Mouse (Mus musculus): ENCODE results near the gene Ficd. TPM values are rescaled to one million over a fixed set of nuclear protein-coding genes. Genes with fewer than 3 reads are reported as not detected.

Ficd gene
- polyA plus RNA-seq, 1 experiment from 2014 or later, result 5.0 TPM

DNA sequence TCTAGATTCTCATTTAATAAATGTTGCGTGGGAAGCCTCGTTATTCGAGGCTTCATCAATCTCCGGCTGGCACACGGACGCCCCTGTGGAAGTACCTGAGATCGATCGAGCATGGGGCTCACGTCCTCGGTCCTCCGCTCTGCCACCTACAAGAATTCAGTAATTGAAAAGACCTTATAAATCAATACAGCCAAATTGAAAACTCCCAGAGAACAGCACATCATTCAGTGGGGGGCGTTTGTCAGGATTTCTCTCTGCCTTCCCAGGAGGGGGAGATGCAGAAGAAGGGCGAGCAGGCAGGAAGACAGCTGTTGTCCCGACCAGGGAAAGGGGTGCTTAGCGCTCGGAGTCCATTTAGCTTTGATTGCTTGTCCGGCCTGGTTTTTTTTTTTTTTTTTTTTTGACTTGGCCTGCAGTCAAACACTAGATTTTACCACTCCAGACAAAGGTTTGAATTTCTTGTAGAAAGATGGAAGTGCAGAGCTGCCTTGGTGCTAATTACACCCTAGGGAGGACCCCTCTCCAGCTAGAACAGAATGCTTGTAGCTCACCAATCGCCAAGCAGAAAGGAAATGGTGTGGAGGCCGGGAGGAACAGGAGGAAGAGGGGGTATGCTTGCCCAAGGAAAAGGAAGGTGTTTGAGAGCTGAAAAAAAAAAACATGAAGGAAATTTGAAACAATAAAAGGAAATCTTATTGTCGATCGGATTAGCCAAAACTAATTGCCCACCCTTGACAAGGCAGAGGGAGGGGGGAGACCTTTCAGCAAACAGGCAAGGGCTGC, 31.6 kb upstream of the Ficd start:
- WGBS, result 41% methylated on average over 21 of the region's 21 CpGs
- H3K36me3 ChIP-seq (ENCODE audit: control insufficient read depth, insufficient read depth, low read length), result no peaks in the 10 kb centered on the region
- H3K9ac ChIP-seq (ENCODE audit: low read length), result peak overlapping the region; percentile 29; the same call in 1 of the 2 replicates
- DNase-seq (ENCODE audit: low spot score) (peak; percentile 33), ATAC-seq (no peak)
- H3K4me2 ChIP-seq (ENCODE audit: low read length), result no peak overlapping the region
- H3K9me3 ChIP-seq (replicated peaks; ENCODE audit: control insufficient read depth, low read length), result no peaks in the 10 kb centered on the region
- no peaks in the 10 kb centered on the region for H3K27me3 ChIP-seq (replicated peaks; ENCODE audit: control insufficient read depth, insufficient read depth, low read length)
- peak overlapping the region; percentile 54; the same call in 1 of the 2 replicates for H3K27ac ChIP-seq (ENCODE audit: low read depth, low read length)
- H3K4me1 ChIP-seq (ENCODE audit: control insufficient read depth, insufficient read depth, low read length), result peaks cover 10% of the 10 kb centered on the region
- H3K4me3 ChIP-seq (ENCODE audit: low read depth, low read length), result no peak overlapping the region

DNA sequence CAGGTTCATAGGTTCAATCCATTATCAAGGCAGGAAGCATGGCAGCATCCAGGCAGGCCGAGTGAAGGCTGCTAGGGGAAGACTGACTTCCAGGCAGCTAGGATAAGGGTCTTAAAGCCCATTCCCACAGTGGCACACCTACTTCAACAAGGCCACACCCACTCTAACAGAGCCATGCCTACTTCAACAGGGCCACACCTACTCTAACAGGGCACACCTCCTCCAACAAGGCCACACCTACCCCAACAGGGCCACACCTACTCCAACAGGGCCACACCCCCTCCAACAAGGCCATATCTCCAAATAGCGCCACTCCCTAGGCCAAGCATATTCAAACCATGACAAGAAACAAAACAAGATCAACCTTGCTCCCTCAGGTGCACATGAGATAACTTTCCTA, 22.7 kb upstream of the Ficd start:
- WGBS, result 71% methylated on average over 2 of the region's 2 CpGs
- Histone ChIP-seq H3K4me1 (ENCODE audit: control insufficient read depth, insufficient read depth, low read length) (peaks cover 8% of the 10 kb centered on the region), H3K4me3 (ENCODE audit: low read depth, low read length) (no peak overlapping the region), H3K27me3 (replicated peaks; ENCODE audit: control insufficient read depth, insufficient read depth, low read length) (no peaks in the 10 kb centered on the region), H3K4me2 (ENCODE audit: low read length) (no peak overlapping the region), H3K36me3 (ENCODE audit: control insufficient read depth, insufficient read depth, low read length) (no peaks in the 10 kb centered on the region), H3K27ac (ENCODE audit: low read depth, low read length) (no peak overlapping the region), H3K9me3 (replicated peaks; ENCODE audit: control insufficient read depth, low read length) (no peaks in the 10 kb centered on the region), H3K9ac (ENCODE audit: low read length) (no peak overlapping the region)
- no peak for DNase-seq (ENCODE audit: low spot score)
- no peak for ATAC-seq

DNA sequence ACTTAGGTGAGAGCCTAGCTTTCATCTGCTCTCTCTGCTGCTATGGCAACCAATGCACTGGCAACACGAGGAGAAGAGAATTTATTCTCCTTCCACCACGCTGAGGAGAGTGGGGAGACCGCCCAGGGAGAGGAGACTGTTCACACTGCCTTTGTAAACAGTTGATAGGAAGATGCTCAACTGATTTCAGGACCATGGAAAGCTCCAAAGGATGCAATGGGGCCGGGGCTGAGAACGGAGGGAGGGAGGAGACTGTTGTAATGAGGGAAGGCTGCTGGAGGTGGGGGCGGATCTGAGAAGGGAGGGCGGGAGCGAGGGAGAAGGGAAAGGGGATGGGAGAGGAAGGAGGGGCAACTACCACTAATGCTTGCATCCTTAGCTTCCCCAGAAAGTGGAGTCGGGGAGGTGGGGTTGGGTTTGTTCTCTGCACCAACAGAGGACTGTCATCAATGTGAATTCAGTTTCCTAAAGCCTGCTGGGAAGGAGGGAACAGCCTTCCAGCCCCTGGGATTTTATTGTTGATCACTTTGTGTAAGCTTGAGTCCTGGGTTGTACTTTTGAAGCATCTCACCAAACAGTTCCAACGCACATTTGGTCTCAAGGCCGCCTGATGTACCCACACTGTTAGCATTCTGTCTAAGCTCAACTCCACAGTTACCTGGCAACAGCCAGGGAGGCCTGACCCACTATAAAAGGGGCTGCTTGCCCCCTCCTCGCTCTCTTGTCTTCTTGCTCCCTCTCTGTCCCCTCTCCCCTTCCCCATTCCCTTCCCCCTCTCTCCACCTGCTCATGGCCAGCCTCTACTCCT, 18.8 kb upstream of the Ficd start:
- Histone ChIP-seq H3K4me1 (ENCODE audit: control insufficient read depth, insufficient read depth, low read length) (peaks cover 16% of the 10 kb centered on the region), H3K4me3 (ENCODE audit: low read depth, low read length) (no peak overlapping the region), H3K27ac (ENCODE audit: low read depth, low read length) (peak overlapping the region; percentile 82), H3K4me2 (ENCODE audit: low read length) (peak overlapping the region; percentile 0; the same call in 1 of the 2 replicates), H3K36me3 (ENCODE audit: control insufficient read depth, insufficient read depth, low read length) (no peaks in the 10 kb centered on the region), H3K27me3 (replicated peaks; ENCODE audit: control insufficient read depth, insufficient read depth, low read length) (no peaks in the 10 kb centered on the region), H3K9me3 (replicated peaks; ENCODE audit: control insufficient read depth, low read length) (no peaks in the 10 kb centered on the region), H3K9ac (ENCODE audit: low read length) (no peak overlapping the region; the same call in 1 of the 2 replicates)
- DNase-seq (ENCODE audit: low spot score), result peak; percentile 90
- ATAC-seq, result peak; percentile 83
- 6% methylated on average over 11 of the region's 12 CpGs for WGBS

DNA sequence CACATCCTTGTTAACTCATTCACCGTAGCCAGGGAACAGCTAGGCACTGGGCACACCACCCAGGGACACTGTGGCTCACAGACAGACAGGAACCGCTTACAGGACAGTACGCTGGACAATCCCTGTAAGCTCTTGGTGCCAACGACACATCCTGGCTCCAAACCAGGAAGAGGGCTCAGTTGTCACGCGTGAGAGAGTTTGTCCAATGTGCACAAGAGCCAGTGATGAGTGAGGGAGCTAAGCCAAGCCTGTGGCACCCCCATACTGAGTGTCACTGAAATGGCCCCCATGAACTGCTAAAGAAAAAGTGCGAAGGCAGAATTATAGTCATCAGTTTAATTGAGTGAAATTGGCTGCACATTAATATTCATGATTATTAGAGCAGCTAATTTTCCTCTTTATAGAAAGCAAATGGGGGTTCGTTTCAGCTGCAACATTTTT, 16.4 kb upstream of the Ficd start:
- peak; percentile 36 for ATAC-seq
- H3K4me3 ChIP-seq (ENCODE audit: low read depth, low read length), result no peak overlapping the region
- DNase-seq (ENCODE audit: low spot score), result peak; percentile 77
- WGBS, result 44% methylated on average over 8 of the region's 8 CpGs
- H3K9me3 ChIP-seq (replicated peaks; ENCODE audit: control insufficient read depth, low read length), result no peaks in the 10 kb centered on the region
- peaks cover 20% of the 10 kb centered on the region for H3K4me1 ChIP-seq (ENCODE audit: control insufficient read depth, insufficient read depth, low read length)
- H3K36me3 ChIP-seq (ENCODE audit: control insufficient read depth, insufficient read depth, low read length), result no peaks in the 10 kb centered on the region
- no peak overlapping the region for H3K9ac ChIP-seq (ENCODE audit: low read length)
- H3K27ac ChIP-seq (ENCODE audit: low read depth, low read length), result peak overlapping the region; percentile 34; the same call in 1 of the 2 replicates
- no peaks in the 10 kb centered on the region for H3K27me3 ChIP-seq (replicated peaks; ENCODE audit: control insufficient read depth, insufficient read depth, low read length)
- H3K4me2 ChIP-seq (ENCODE audit: low read length), result no peak overlapping the region

DNA sequence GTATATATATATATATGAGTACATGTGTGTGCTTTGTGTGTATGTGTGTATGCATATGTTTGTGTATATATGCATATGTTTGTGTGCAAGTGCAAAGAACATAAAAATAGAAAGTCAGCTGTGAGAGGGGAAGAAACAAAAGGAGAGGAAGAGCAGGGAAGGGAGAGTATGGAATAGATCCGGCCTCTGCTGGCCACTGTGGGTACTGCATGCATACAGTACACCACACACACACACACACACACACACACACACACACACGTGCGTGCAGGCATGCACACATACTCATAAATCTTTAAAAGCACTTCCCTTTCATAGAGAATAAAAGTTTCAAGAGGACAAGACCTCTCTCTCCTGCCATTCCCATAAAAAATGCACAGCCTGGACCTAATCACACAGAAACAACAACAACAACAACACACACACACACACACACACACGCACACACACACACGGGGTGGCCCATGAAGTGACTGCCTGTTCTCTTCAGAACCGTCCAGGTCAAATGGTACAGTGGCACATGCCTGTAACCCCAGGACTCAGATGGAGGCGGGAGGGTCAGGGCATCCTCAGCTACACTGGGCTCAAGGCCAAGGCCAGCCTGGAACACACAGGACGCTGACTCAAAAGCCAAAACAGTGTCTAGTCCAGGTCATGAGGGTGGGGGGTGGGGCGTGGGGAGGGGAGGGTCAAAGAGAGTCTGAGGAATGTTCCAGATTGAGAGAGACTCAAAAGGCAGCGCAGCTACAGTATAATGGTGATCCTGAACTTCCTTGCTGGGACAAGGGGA, 13.2 kb upstream of the Ficd start:
- 89% methylated on average over 10 of the region's 10 CpGs for WGBS
- Histone ChIP-seq H3K9me3 (replicated peaks; ENCODE audit: control insufficient read depth, low read length) (no peaks in the 10 kb centered on the region), H3K4me2 (ENCODE audit: low read length) (no peak overlapping the region), H3K27me3 (replicated peaks; ENCODE audit: control insufficient read depth, insufficient read depth, low read length) (no peaks in the 10 kb centered on the region), H3K4me1 (ENCODE audit: control insufficient read depth, insufficient read depth, low read length) (peaks cover 12% of the 10 kb centered on the region), H3K27ac (ENCODE audit: low read depth, low read length) (no peak overlapping the region), H3K9ac (ENCODE audit: low read length) (no peak overlapping the region), H3K4me3 (ENCODE audit: low read depth, low read length) (no peak overlapping the region), H3K36me3 (ENCODE audit: control insufficient read depth, insufficient read depth, low read length) (no peaks in the 10 kb centered on the region)
- DNase-seq (ENCODE audit: low spot score), result no peak
- ATAC-seq, result no peak

DNA sequence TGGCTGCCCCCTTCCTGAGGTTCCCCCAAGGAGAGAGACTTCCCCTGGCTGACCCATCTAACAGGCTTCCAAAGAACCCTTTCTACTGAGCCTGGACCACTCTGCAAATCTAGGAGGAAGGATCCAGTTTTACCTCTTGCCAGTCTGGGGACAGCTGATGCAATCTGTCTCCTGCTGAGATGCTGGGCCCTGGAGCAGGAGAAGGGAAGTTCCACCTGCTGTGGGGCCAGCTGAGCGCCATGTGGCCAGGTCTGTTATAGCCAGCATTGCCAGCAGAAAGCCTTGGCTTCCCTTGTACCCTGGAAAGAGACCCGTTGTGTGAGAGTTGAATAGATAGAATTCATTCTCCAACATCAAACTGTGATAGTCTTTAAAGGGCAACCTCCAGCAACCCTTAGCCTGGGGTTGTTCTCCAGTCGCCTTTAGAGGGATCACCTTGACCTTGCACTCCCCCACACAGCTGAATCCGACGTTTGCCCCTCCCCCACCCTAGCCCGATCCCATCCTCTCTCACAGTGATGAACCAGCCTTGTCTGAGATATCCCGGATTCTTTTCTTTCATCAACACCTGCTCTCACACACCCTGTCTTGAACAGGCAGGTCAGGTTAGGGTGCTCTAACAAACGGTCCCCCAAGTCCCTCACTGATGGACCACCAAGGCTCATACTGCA, 11.9 kb upstream of the Ficd start:
- no peaks in the 10 kb centered on the region for H3K36me3 ChIP-seq (ENCODE audit: control insufficient read depth, insufficient read depth, low read length)
- H3K4me2 ChIP-seq (ENCODE audit: low read length), result no peak overlapping the region
- no peak for DNase-seq (ENCODE audit: low spot score)
- WGBS, result 43% methylated on average over 8 of the region's 8 CpGs
- no peaks in the 10 kb centered on the region for H3K27me3 ChIP-seq (replicated peaks; ENCODE audit: control insufficient read depth, insufficient read depth, low read length)
- H3K9ac ChIP-seq (ENCODE audit: low read length), result no peak overlapping the region
- no peak overlapping the region for H3K4me3 ChIP-seq (ENCODE audit: low read depth, low read length)
- no peak for ATAC-seq
- no peak overlapping the region for H3K27ac ChIP-seq (ENCODE audit: low read depth, low read length)
- no peaks in the 10 kb centered on the region for H3K9me3 ChIP-seq (replicated peaks; ENCODE audit: control insufficient read depth, low read length)
- peaks cover 11% of the 10 kb centered on the region for H3K4me1 ChIP-seq (ENCODE audit: control insufficient read depth, insufficient read depth, low read length)

- Histone ChIP-seq H3K4me2 (ENCODE audit: low read length) (no peak within 1 kb of the TSS), H3K27me3 (replicated peaks; ENCODE audit: control insufficient read depth, insufficient read depth, low read length) (no peaks in the 10 kb centered on the region), H3K9me3 (replicated peaks; ENCODE audit: control insufficient read depth, low read length) (no peaks in the 10 kb centered on the region), H3K4me3 (ENCODE audit: low read depth, low read length) (no peak within 1 kb of the TSS), H3K36me3 (ENCODE audit: control insufficient read depth, insufficient read depth, low read length) (no peaks in the 10 kb centered on the region), H3K4me1 (ENCODE audit: control insufficient read depth, insufficient read depth, low read length) (peaks cover 5% of the 10 kb centered on the region; the same call in 1 of the 2 replicates), H3K27ac (ENCODE audit: low read depth, low read length) (no peak within 1 kb of the TSS), H3K9ac (ENCODE audit: low read length) (no peak within 1 kb of the TSS)
- ATAC-seq (peak; percentile 78), DNase-seq (ENCODE audit: low spot score) (peak; percentile 91)
- 5% methylated on average over 15 of the region's 15 CpGs for WGBS
Measured at GRCm38 (mm10) chr5:113724446-113724845, 11.2 kb upstream of the Ficd start, which contains the start of gene 1700069L16Rik. Gene 1700069L16Rik (minus strand): TSS chr5:113724772.

DNA sequence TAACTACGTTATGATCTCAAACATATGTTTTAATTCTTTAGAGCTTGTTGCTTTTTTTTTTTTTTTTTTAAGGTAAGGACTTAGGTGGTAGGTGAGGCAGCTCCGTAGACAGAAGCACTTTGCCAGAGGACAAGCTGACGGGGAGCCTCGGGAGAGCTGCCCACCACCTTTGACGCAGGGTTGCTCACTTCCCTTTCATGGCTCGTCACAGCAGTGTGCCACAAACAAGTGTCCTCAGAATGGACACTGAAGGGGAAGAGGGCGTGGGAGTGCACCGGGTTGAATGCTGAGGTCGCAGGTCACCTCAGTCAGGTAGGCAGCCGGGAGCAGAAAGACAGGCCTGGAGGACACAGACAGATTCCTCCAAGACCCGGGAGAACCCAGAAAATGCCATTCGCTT, 10.2 kb upstream of the Ficd start:
- DNase-seq (ENCODE audit: low spot score), result no peak
- Histone ChIP-seq H3K27ac (ENCODE audit: low read depth, low read length) (no peak overlapping the region), H3K9ac (ENCODE audit: low read length) (no peak overlapping the region), H3K9me3 (replicated peaks; ENCODE audit: control insufficient read depth, low read length) (no peaks in the 10 kb centered on the region), H3K27me3 (replicated peaks; ENCODE audit: control insufficient read depth, insufficient read depth, low read length) (no peaks in the 10 kb centered on the region), H3K4me1 (ENCODE audit: control insufficient read depth, insufficient read depth, low read length) (peaks cover 5% of the 10 kb centered on the region; the same call in 1 of the 2 replicates), H3K36me3 (ENCODE audit: control insufficient read depth, insufficient read depth, low read length) (no peaks in the 10 kb centered on the region), H3K4me3 (ENCODE audit: low read depth, low read length) (no peak overlapping the region), H3K4me2 (ENCODE audit: low read length) (no peak overlapping the region)
- 65% methylated on average over 12 of the region's 12 CpGs for WGBS
- ATAC-seq, result no peak

Measured in forebrain, embryonic 14.5 days (tissue).